Mouse (Mus musculus) liver, adult 2 months (tissue): ENCODE data around the gene Igf2r. TPM values are rescaled to one million over a fixed set of nuclear protein-coding genes. Genes with fewer than 3 reads are reported as not detected.

Experiments
- DNase-seq: peaks from one replicate; pipeline ENCODE4 v3.0.0-alpha.2; 2011; ENCODE audit warnings: low read depth, low spot score; ENCODE audit errors: extremely low read depth
- H3K27ac ChIP-seq: fragments of 200-500 bp; replicated peaks from 2 replicates; pipeline ENCODE4 v1.5.1; 2012; ENCODE audit warnings: low read depth, mild to moderate bottlenecking, control low read depth, inconsistent platforms, low read length; ENCODE audit not compliant: insufficient read depth
- H3K27me3 ChIP-seq: fragments of 200-500 bp; 2 replicates; pipeline ENCODE4 v1.6.1; 2012; ENCODE audit warnings: mild to moderate bottlenecking, moderate library complexity, low read length, inconsistent platforms; ENCODE audit not compliant: control insufficient read depth, insufficient read depth
- H3K36me3 ChIP-seq: fragments of 200-500 bp; 2 replicates; pipeline ENCODE4 v1.6.1; 2012; ENCODE audit warnings: low read length, inconsistent platforms; ENCODE audit not compliant: control insufficient read depth, insufficient read depth
- H3K4me1 ChIP-seq: fragments of 200-500 bp; 2 replicates; pipeline ENCODE4 v1.6.1; 2011; ENCODE audit warnings: low read length; ENCODE audit not compliant: control insufficient read depth, insufficient read depth
- H3K4me3 ChIP-seq: fragments of 200-500 bp; 2 replicates; pipeline ENCODE4 v1.5.1; 2011; ENCODE audit warnings: low read depth, mild to moderate bottlenecking, control low read depth, low read length, moderate library complexity; ENCODE audit not compliant: insufficient read depth
- H3K79me2 ChIP-seq: fragments of 200-500 bp; 2 replicates; pipeline ENCODE4 v1.6.1; 2012; ENCODE audit warnings: inconsistent platforms, mild to moderate bottlenecking, low read length, moderate library complexity; ENCODE audit not compliant: control insufficient read depth, insufficient read depth
- H3K9ac ChIP-seq: fragments of 200-500 bp; 2 replicates; pipeline ENCODE4 v1.6.1; 2012; ENCODE audit warnings: low read depth, mild to moderate bottlenecking, control low read depth, inconsistent platforms, low read length
- CTCF ChIP-seq: fragments of 200-500 bp; IDR thresholded peaks from 2 replicates; pipeline ENCODE4 v1.5.1; 2011; ENCODE audit warnings: low read depth, low read length, control low read depth
- POLR2A ChIP-seq: fragments of 200-500 bp; IDR thresholded peaks from 2 replicates; pipeline ENCODE4 v1.6.1; 2011; ENCODE audit warnings: low read length, control low read depth; ENCODE audit not compliant: insufficient read depth; ENCODE audit errors: extremely low read depth
- WGBS: fragments of 180-500 bp; shearing (Covaris S2); methylation state at CpG from one replicate; pipeline ENCODE4 v1.1.7; 2018; 5-methylcytosine and 5-hydroxymethylcytosine counted together
- polyA plus RNA-seq: library from polyadenylated mRNA; depleted of rRNA; stranded (reverse); fragments of >200 nt; gene quantifications from 2 replicates; pipeline ENCODE4 v1.2.3, GENCODE M21; 2012
- total RNA-seq: library from RNA; depleted of rRNA; stranded (reverse); fragments of >200 nt; gene quantifications from 2 replicates; pipeline ENCODE4 v1.2.3, GENCODE M21; 2014

Igf2r gene
- total and polyA plus RNA-seq, 2 experiments = 8.0 to 22.3 TPM

DNA sequence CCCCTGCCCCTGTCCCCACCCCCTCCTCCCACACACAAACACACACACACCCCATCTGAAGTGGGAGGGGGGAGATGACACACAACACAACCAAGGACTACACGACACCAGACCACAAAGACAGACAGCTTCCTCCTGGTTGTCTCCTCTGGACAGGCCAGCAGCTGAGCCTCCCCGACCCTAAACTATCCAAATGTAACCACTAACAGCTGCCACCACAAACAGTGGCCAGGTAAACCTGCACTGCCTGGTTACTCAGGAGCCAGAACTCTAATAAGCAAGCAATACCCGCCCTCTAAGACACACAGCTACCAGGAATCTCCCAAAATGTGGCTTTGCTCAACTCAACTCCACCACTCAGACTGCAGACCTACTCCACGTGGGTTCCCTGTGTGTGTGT, 13.5 kb downstream of the Igf2r start:
- TF ChIP-seq POLR2A = no peak
- TF ChIP-seq CTCF = no peak
- WGBS = 76% methylated on average over 4 of the region's 4 CpGs
- Histone ChIP-seq H3K4me3 (no peak overlapping the region), H3K27ac (no peak overlapping the region), H3K79me2 (peaks cover 21% of the 10 kb centered on the region; the same call in 1 of the 2 replicates), H3K4me1 (peaks cover 24% of the 10 kb centered on the region), H3K9ac (no peak overlapping the region), H3K27me3 (no peaks in the 10 kb centered on the region), H3K36me3 (no peaks in the 10 kb centered on the region)
- no peak for DNase-seq

DNA sequence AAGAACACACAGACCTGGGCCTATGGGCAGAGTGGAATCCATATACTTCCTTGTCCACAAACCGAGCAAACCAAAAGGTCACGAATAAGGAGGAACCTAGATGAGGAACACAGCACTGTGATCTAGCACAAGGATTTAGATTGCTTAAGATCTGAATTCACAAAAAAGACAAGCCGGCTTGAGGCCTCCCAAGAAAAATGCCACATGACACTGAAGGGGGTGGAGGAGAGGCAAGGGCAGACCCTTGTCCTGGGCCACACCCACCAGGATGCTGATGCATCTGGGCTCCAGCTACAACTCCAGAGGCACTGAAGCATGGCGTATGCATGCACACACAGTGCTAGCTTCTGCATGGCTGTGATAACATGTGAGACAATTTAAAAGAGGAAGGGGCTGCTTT, 14.3 kb downstream of the Igf2r start:
- WGBS = 83% methylated on average over 4 of the region's 4 CpGs
- Histone ChIP-seq H3K9ac (no peak overlapping the region), H3K79me2 (peaks cover 21% of the 10 kb centered on the region; the same call in 1 of the 2 replicates), H3K27me3 (no peaks in the 10 kb centered on the region), H3K27ac (no peak overlapping the region), H3K36me3 (no peaks in the 10 kb centered on the region), H3K4me1 (peaks cover 24% of the 10 kb centered on the region), H3K4me3 (no peak overlapping the region)
- peak; percentile 37 for DNase-seq
- TF ChIP-seq POLR2A = no peak
- no peak for TF ChIP-seq CTCF

DNA sequence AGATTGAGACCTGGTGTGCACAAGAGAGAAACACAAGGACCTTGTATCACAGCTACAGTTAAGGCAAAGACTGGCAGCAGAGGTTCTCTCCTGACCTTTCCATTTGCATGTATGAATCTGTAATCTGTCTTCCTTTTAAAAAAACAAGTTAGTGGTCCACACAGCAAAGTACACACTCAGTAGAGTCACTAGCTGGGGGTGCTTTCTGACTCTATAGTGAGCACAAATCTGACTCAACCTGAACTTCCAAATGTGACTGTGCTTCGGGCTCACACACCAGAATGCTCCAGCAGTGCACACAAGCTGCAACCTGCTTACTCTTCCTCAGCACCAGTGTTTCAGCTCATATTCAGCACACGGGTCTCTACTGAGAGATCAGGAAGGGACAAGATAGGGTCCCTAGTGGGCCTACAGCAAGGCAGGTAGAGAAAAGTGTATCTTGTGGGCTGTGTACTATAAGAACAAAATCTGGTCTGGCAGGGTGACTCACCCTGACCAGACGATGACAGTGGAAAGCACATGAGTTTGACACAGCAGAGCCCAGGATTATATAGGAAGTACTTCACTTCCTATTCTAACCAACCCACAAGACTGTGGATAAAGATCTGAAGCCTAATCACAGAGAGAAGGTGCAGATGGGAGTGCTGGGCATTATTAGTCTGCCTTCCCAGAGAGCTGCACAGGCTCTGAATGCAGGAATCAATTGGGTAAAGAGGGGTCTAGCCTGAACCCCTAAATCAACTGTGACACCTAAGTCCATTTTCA, 15.0 kb downstream of the Igf2r start:
- Histone ChIP-seq H3K4me1 (peaks cover 21% of the 10 kb centered on the region), H3K27ac (0 out of 2 replicates have a peak overlapping the region, but pooled peaks have one; percentile 12)
- WGBS = 80% methylated on average over 3 of the region's 3 CpGs

DNA sequence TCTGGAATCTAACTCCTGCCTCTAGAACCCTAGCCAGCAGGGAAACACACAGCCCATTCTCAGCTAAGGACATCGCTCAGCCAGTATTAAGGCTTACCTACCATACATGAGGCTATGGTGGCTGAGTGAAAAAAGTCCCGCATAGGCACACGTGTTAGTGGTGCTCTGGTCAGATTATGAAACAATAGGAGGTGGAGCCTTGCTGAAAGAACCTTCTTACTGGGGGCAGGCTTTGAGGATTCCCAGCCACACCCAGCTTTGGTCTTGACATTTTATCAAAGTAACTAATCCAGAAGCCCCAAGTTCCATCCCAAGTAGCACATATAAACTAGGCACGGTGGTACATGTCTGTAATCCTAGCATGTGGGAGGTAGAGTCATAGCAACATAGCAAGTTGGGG, 16.4 kb downstream of the Igf2r start:
- H3K4me1 ChIP-seq = peaks cover 9% of the 10 kb centered on the region
- WGBS = 85% methylated on average over 4 of the region's 4 CpGs

More for the DNA sequence above, 15.0 kb downstream of the Igf2r start:
- Histone ChIP-seq H3K4me3 (no peak overlapping the region), H3K9ac (no peak overlapping the region), H3K27me3 (no peaks in the 10 kb centered on the region), H3K36me3 (no peaks in the 10 kb centered on the region), H3K79me2 (peaks cover 21% of the 10 kb centered on the region; the same call in 1 of the 2 replicates)
- TF ChIP-seq CTCF (no peak), POLR2A (no peak)
- DNase-seq = no peak

DNA sequence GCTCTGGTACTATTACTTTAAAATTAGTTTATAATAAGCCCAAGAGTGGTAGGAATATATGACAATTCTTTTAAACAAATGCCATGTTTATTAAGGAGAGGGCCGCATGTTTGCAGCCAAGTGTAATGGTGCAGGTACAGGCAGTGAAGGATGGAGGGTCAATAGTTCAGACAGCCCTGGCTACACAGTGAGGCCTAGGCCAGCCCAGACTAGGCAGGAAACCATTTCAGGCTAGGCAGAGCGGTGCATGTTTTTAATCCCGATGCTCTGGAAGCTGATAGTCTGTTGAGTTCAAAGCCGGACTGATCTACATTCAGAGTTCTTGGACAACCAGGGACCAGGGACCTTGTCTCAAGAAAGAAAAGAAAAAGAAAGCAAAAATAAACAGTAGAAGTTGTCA, 17.8 kb downstream of the Igf2r start:
- 55% methylated on average over 4 of the region's 4 CpGs for WGBS
- Histone ChIP-seq H3K4me1 (0 out of 2 replicates have a peak, but pooled peaks cover 4% of the 10 kb centered on the region), H3K9ac (no peak overlapping the region), H3K27ac (no peak overlapping the region), H3K79me2 (peaks cover 24% of the 10 kb centered on the region; the same call in 1 of the 2 replicates), H3K4me3 (no peak overlapping the region), H3K36me3 (no peaks in the 10 kb centered on the region), H3K27me3 (no peaks in the 10 kb centered on the region)
- peak; percentile 50 for DNase-seq
- TF ChIP-seq CTCF = no peak
- TF ChIP-seq POLR2A = no peak

More for the DNA sequence above, 16.4 kb downstream of the Igf2r start:
- H3K36me3 ChIP-seq = no peaks in the 10 kb centered on the region
- H3K4me3 ChIP-seq = no peak overlapping the region
- TF ChIP-seq CTCF (no peak), POLR2A (no peak)
- no peak for DNase-seq
- H3K79me2 ChIP-seq = peaks cover 25% of the 10 kb centered on the region; the same call in 1 of the 2 replicates
- H3K27me3 ChIP-seq = no peaks in the 10 kb centered on the region
- H3K9ac ChIP-seq = no peak overlapping the region
- no peak overlapping the region for H3K27ac ChIP-seq

DNA sequence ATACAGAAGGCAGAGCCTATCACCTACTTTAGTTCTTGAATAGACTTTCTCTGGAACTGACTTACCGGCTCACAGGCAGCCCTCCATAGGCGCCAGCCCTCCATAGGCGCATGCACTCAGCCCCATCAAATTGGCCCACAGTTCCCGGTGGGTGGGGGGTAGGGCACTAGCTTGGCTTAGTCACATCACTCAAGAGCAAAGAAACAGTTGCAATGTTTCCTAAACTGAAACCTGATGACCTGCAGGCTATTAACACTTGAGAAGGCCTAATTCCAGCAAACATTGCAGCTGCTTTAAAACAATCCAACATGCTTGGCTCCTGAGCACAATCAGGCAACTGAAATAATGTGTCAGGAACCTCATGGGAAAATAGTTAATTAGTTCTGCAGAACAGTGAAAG, 18.2 kb downstream of the Igf2r start:
- WGBS = 68% methylated on average over 4 of the region's 4 CpGs
- TF ChIP-seq CTCF = no peak
- TF ChIP-seq POLR2A = no peak
- H3K4me3 ChIP-seq = no peak overlapping the region
- no peaks in the 10 kb centered on the region for H3K36me3 ChIP-seq
- no peaks in the 10 kb centered on the region for H3K27me3 ChIP-seq
- 0 out of 2 replicates have a peak, but pooled peaks cover 4% of the 10 kb centered on the region for H3K4me1 ChIP-seq
- DNase-seq = peak; percentile 52
- peaks cover 22% of the 10 kb centered on the region; the same call in 1 of the 2 replicates for H3K79me2 ChIP-seq
- H3K9ac ChIP-seq = no peak overlapping the region
- H3K27ac ChIP-seq = no peak overlapping the region
